Mouse (Mus musculus): Measurements from ENCODE around the gene Sgcd.

- TF ChIP-seq POLR2A (IDR thresholded peaks at IDR 0.05; ENCODE audit: borderline replicate concordance, control insufficient read depth, low read depth, low read length) (no peak), CTCF (IDR thresholded peaks at IDR 0.05; ENCODE audit: control insufficient read depth, insufficient read depth, low read length) (no peak)
Measured at GRCm38 (mm10) chr11:47276586-47276985, 712.2 kb downstream of the Sgcd start.
